Mouse (Mus musculus) regulatory T cell (primary cell): ENCODE data around the gene Mief1.

Source experiments
- in situ Hi-C: fragments of 300-600 bp; cut with MboI, MseI; formaldehyde crosslinking; loops from one replicate; pipeline ENCODE4 v1.15.1; 2025; ENCODE audit warnings: high pct_unique_total_duplicates

Mief1 gene

DNA sequence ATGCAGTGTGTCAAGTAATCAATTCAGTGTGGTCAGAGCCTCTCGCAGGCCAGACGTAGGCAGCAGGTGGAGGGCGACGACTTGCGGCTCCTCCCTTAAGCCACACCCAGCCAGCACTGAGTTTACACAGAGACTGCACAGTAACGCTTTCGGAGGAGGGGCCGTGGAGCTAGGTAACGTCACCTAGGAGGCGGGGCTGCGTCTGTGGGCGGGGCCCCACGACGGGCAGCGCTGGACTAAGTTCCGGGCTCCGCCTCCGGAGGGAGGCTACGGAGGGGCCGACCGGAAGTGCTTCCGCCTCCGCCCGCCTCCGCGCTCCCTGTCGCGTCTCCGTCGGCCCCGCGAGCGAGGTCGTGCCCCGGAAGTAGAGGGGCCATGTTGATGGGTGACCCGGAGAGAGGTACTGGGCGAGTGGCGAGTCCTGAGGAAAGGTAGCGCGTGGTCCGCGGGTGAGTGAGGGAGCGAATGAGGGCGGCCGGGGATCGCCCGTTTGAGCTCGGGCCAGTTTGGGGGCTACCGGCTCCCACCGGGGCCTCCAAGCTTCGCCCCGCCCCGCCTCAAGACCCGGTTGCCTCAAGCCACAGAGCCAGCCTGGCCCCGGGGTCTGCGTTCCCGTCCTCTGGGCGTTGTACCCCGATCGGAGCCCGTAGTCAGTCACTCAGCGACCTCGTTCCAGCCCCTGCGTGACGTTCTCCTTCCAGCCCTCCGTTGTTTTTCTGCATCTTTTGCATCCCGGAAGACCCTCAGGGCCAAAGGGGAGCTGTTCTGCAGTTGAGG is at the start of gene Mief1:
TSS of gene Mief1 (plus strand) at position 286 of the 777 bp plus-strand sequence.
- in situ Hi-C loops = no loop called here

DNA sequence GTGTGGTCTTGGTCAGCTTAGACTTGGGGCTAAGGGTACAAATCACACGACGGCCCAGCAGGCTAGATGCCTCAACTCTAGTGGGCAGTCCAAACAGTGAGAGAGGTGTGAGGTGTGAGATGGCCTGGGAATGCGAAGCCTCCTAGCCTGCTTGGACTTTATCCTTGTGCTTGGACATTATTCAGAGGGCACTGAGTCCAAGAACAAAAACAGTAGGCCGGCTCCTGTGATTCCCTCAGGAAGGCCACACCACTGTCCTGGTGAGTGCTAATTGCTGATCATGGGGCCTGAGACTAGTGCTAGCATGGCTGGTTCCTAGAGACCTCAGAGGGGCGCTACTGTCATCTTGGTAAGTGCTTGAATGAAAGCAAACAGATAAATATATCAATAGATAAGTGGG is 44.9 kb upstream of the Mief1 start:
- in situ Hi-C loops = no loop called here

- in situ Hi-C loops = no loop called here
Observed at GRCm38 (mm10) chr15:80190075-80190474, 43.7 kb upstream of the Mief1 start.

DNA sequence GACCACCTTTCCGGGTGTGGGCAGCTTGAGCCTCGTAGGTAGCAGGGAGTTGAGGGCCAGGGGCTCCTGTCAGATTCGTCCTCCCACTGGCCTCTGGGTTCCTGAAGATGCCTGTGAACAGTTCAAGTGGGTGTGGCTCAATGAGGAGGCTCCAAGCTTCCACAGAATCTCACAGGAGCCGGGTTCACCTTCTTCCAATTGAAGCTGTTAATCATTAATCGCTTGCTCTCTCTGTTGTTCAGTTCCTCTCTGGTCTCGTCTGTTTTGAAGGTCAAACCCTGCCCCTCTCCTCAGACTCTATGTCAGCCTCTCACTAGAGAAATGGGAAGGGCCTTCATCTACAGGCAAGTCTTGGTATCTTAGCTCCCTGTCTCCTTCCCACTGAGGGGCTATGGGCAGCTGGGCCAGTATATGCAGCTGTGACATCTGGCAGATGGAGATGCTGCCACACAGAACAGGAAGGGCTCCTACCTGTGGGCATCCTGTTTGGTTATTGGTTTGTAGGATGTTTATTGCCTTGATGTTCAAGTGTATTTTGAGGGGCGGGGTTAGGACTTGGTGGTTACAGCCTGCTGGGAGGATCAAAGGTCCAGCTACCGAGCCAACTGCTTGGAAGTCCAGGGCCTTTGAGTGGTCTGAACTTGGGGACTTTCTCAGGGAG is 42.1 kb upstream of the Mief1 start:
- in situ Hi-C loops = no loop called here

- in situ Hi-C loops = no loop called here
Observed at GRCm38 (mm10) chr15:80192246-80192585, 41.6 kb upstream of the Mief1 start.

- in situ Hi-C loops = no loop called here
Observed at GRCm38 (mm10) chr15:80192847-80193246, 41.0 kb upstream of the Mief1 start.

GRCm38 (mm10) chr15:80199556-80199955 is 34.3 kb upstream of the Mief1 start:
- in situ Hi-C loops = no loop called here

- in situ Hi-C loops = no loop called here
Observed at GRCm38 (mm10) chr15:80202111-80202775, 31.6 kb upstream of the Mief1 start.

- in situ Hi-C loops = no loop called here
Observed at GRCm38 (mm10) chr15:80203406-80203805, 30.4 kb upstream of the Mief1 start.

GRCm38 (mm10) chr15:80206057-80206565 is 27.7 kb upstream of the Mief1 start:
- in situ Hi-C loops = no loop called here

GRCm38 (mm10) chr15:80208446-80208845 is 25.4 kb upstream of the Mief1 start:
- in situ Hi-C loops = no loop called here

DNA sequence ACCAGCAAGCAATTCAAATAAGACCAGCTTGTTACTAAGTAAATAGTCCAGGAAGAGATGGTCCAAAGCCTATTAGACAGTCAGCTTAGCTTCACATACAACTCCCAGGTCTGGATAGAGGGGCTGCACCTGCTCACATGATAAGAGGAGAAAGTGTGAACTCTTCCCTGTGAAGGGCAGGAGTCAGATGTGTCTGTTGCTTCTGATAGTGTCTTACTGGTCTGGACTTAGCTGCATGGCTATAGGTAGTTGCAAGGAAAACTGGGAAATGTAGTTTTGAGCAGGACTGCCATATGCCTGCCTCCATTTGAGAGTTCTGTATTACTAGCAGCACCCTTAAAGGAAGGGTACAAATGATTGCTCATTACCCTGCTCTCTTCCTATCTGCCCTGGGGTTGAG is 20.1 kb upstream of the Mief1 start:
- in situ Hi-C loops = no loop called here

- in situ Hi-C loops = no loop called here
Observed at GRCm38 (mm10) chr15:80215716-80216479, 17.9 kb upstream of the Mief1 start.

- in situ Hi-C loops = no loop called here
Observed at GRCm38 (mm10) chr15:80216480-80216820, 17.4 kb upstream of the Mief1 start.

GRCm38 (mm10) chr15:80217476-80217875 is 16.3 kb upstream of the Mief1 start:
- in situ Hi-C loops = no loop called here

- in situ Hi-C loops = no loop called here
Observed at GRCm38 (mm10) chr15:80219211-80219610, 14.6 kb upstream of the Mief1 start.

GRCm38 (mm10) chr15:80219705-80220657 is 13.8 kb upstream of the Mief1 start:
- in situ Hi-C loops = loop anchor here (5.0 kb wide), 1 partner anchor 103 kb away; no protein-coding TSS in a partner anchor

- in situ Hi-C loops = loop anchor here (5.0 kb wide), 1 partner anchor 104 kb away; no protein-coding TSS in a partner anchor
Observed at GRCm38 (mm10) chr15:80221031-80221430, 12.8 kb upstream of the Mief1 start.

DNA sequence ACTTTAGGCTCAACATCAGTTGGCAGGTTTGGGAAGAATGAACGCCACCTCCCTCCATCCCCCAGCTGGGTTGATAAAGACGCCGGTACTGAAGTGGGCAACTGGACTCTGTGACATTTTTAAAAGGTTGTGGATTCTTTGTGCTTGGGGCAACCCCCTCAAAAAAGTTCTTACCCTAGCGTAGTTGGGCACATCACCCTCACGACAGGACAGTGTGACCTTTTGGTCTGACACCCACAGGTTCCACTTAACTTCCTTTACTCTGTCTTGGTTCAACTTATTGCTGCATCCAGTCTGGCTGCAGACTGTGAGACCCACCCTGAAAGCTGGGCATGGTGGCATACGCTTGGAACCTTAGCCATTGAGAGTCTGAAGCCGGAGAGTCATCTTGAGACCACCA is 10.1 kb upstream of the Mief1 start:
- in situ Hi-C loops = loop anchor here (5.0 kb wide), 1 partner anchor 106 kb away; no protein-coding TSS in a partner anchor

GRCm38 (mm10) chr15:80225208-80225607 is 8.6 kb upstream of the Mief1 start:
- in situ Hi-C loops = loop anchor here (5.0 kb wide), 1 partner anchor 37 kb away; the partner anchor contains the start of gene Rps19bp1
